Mouse (Mus musculus) limb, embryonic 14.5 days (tissue): ENCODE measurements at regions not wholly inside any gene's neighbourhood (a gene's known extent, or its start where the extent isn't known, plus 50 kb on each side); places are given as distances from the start of the nearest gene placed in this dataset.

Source experiments
- ATAC-seq: fragments of 200-750 bp; cut with Nextera tagmentation; 2 replicates; pipeline ENCODE4 v1.8.0; 2017; ENCODE audit warnings: low read depth, moderate number of reproducible peaks, moderate TSS enrichment; ENCODE audit not compliant: low FRiP score
- DNase-seq: peaks from one replicate; pipeline ENCODE4 v3.0.0-alpha.2; 2015; ENCODE audit warnings: low spot score
- H3K27ac ChIP-seq: fragments of 300-500 bp; sonication (generic); replicated peaks from 2 replicates; pipeline ENCODE4 v1.5.1; 2014; ENCODE audit warnings: low read depth, mild to moderate bottlenecking, low read length, moderate library complexity, mixed read lengths
- H3K27me3 ChIP-seq: fragments of 300-500 bp; sonication (generic); 2 replicates; pipeline ENCODE4 v1.6.1; 2014; ENCODE audit warnings: low read length, mixed read lengths; ENCODE audit not compliant: control insufficient read depth, insufficient read depth
- H3K36me3 ChIP-seq: fragments of 300-500 bp; sonication (generic); 2 replicates; pipeline ENCODE4 v1.6.1; 2014; ENCODE audit warnings: mild to moderate bottlenecking, low read length, moderate library complexity, mixed read lengths; ENCODE audit not compliant: control insufficient read depth, insufficient read depth
- H3K4me1 ChIP-seq: fragments of 300-500 bp; sonication (generic); 2 replicates; pipeline ENCODE4 v1.6.1; 2014; ENCODE audit warnings: antibody characterized with exemption, low read length, mixed read lengths; ENCODE audit not compliant: control insufficient read depth, insufficient read depth
- H3K4me2 ChIP-seq: fragments of 300-500 bp; sonication (generic); replicated peaks from 2 replicates; pipeline ENCODE4 v1.6.1; 2014; ENCODE audit warnings: low read depth, mild to moderate bottlenecking, low read length, moderate library complexity; ENCODE audit not compliant: severe bottlenecking
- H3K4me3 ChIP-seq: fragments of 300-500 bp; sonication (generic); replicated peaks from 2 replicates; pipeline ENCODE4 v1.5.1; 2014; ENCODE audit warnings: low read length
- H3K9ac ChIP-seq: fragments of 300-500 bp; sonication (generic); 2 replicates; pipeline ENCODE4 v1.6.1; 2014; ENCODE audit warnings: mild to moderate bottlenecking, low read depth, low read length, moderate library complexity; ENCODE audit not compliant: severe bottlenecking
- H3K9me3 ChIP-seq: fragments of 300-500 bp; sonication (generic); 2 replicates; pipeline ENCODE4 v1.6.1; 2016; ENCODE audit warnings: low read length; ENCODE audit not compliant: control insufficient read depth
- POLR2A ChIP-seq: fragments of 200-500 bp; IDR thresholded peaks from 2 replicates; pipeline ENCODE4 v1.8.0; 2012; ENCODE audit warnings: inconsistent platforms, mild to moderate bottlenecking, moderate library complexity, borderline replicate concordance; ENCODE audit not compliant: insufficient read depth, insufficient read length; ENCODE audit errors: extremely low read depth
- WGBS: fragments of 180-500 bp; shearing (Covaris S2); extraction: QIAGEN DNeasy Blood & Tissue Kit; methylation state at CpG from one replicate; pipeline ENCODE4 v1.1.7; 2014; 5-methylcytosine and 5-hydroxymethylcytosine counted together

DNA sequence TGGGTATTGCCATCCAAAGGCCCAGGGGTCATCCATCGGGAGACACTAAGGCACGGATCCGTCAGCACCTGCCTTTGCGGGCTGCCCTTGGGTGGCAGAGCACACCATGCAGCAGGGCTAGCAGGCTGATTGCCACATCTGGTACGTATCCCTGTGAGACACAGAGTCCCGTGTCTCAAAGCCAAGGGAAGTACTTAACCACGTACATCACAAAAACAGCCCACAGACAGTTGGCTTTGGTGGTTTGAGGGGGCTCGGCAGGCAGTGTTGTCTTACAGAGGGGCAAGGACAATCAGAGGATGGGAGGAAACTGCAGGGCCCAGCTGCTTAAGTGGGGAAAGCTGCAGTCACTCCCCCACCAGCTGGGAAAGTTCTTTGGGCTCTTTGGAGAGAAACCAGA, 119.1 kb downstream of the Asb1 start:
- Histone ChIP-seq H3K27ac (no peak overlapping the region), H3K9ac (no peak overlapping the region), H3K36me3 (no peaks in the 10 kb centered on the region), H3K4me3 (no peak overlapping the region), H3K4me2 (no peak overlapping the region), H3K4me1 (0 out of 2 replicates have a peak, but pooled peaks cover 6% of the 10 kb centered on the region), H3K9me3 (no peaks in the 10 kb centered on the region), H3K27me3 (no peaks in the 10 kb centered on the region)
- no peak for DNase-seq
- TF ChIP-seq POLR2A: no peak
- WGBS: 60% methylated on average over 8 of the region's 8 CpGs
- no peak for ATAC-seq

DNA sequence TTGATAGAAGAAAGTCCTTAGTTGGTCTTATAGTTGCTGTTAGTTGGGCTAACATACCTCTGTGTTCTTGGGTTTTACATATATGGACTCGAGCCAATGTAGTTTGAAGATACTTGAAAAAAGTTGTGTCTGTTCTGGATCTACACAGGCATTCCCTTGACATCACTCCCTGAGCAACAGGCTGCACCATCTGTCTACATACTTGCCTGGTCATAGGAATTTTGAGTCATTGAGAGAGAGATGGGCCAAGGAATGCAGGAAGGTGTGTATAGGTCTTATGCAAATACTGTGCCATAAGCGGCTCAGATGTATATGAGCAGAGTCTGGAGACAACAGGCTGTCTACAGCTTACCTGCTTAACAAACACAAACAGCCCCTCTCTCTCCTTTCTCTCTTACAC, 122.9 kb downstream of the Asb1 start:
- DNase-seq: no peak
- H3K9ac ChIP-seq: no peak overlapping the region
- no peaks in the 10 kb centered on the region for H3K36me3 ChIP-seq
- H3K4me2 ChIP-seq: no peak overlapping the region
- no peak for ATAC-seq
- no peak for TF ChIP-seq POLR2A
- peaks cover 7% of the 10 kb centered on the region; the same call in 1 of the 2 replicates for H3K4me1 ChIP-seq
- no peak overlapping the region for H3K4me3 ChIP-seq
- H3K9me3 ChIP-seq: no peaks in the 10 kb centered on the region
- H3K27me3 ChIP-seq: no peaks in the 10 kb centered on the region
- H3K27ac ChIP-seq: no peak overlapping the region
- 83% methylated on average over 2 of the region's 2 CpGs for WGBS

DNA sequence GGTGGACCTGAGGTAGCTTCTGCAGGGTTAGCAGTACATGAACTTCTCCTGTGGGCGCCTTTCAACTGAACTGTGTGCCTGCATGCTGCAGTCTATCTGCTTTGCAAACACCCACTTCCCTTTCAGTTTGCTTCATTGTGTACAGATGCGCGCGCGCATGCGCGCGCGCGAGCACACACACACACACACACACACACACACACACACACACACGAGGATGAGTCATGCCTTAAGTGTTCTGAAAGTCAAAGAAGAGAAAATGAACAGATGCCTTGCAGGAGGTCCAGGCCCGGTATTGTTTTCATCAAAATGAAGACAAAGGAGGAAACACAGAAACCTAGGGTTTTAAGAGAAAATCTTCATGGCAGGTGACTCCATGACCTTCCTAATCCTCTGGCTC, 124.3 kb downstream of the Asb1 start:
- H3K4me3 ChIP-seq: no peak overlapping the region
- H3K9me3 ChIP-seq: no peaks in the 10 kb centered on the region
- DNase-seq (no peak), ATAC-seq (no peak)
- H3K9ac ChIP-seq: no peak overlapping the region
- H3K4me2 ChIP-seq: no peak overlapping the region
- H3K27ac ChIP-seq: no peak overlapping the region
- no peaks in the 10 kb centered on the region for H3K36me3 ChIP-seq
- H3K27me3 ChIP-seq: no peaks in the 10 kb centered on the region
- no peak for TF ChIP-seq POLR2A
- WGBS: 88% methylated on average over 12 of the region's 12 CpGs
- peaks cover 7% of the 10 kb centered on the region; the same call in 1 of the 2 replicates for H3K4me1 ChIP-seq

DNA sequence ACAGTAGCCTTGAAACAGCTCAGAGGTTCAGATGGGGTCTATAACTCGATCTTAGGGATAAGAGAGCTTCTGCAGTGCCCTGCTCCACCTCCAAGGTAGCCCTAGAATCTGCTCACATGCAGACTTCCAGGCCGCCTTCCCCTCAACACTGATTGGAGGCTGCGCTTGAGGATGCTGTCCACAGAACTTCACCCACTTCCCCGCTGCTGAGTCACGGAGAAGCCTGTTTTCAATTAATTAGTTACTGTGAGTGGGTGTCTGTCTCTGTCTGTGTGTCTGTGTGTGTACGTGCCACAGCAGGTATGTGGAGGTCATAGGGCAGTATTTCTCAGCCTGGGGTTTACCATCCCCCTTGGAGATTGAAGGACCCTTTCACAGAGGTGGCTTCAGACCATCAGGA, 128.2 kb downstream of the Asb1 start:
- TF ChIP-seq POLR2A: no peak
- Histone ChIP-seq H3K27ac (no peak overlapping the region), H3K9me3 (no peaks in the 10 kb centered on the region), H3K9ac (no peak overlapping the region), H3K4me2 (no peak overlapping the region), H3K4me1 (peaks cover 6% of the 10 kb centered on the region; the same call in 1 of the 2 replicates), H3K36me3 (no peaks in the 10 kb centered on the region), H3K4me3 (no peak overlapping the region), H3K27me3 (no peaks in the 10 kb centered on the region)
- DNase-seq: no peak
- 41% methylated on average over 6 of the region's 6 CpGs for WGBS
- no peak for ATAC-seq

DNA sequence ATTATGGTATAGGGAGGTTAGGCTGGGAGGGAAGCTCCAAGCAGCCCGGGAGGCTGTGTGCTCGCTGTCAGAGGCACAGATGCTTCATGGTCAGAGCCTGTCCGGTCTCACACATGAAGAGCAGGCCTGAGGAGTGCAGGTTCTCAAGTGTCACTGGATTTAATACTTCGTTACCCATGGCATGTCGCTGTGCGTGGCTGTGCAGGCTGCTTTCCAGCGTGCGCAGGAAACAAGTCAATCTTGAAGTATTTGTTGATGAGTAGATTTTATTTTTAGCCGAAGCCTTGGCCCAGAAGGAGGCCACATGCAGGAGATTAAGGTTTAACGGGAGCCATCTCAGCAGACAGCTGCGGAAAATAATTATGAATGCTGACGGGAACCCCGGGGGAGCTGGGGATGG, 130.3 kb upstream of the Twist2 start:
- Histone ChIP-seq H3K4me2 (no peak overlapping the region), H3K27me3 (no peaks in the 10 kb centered on the region), H3K27ac (peak overlapping the region; percentile 49), H3K9me3 (no peaks in the 10 kb centered on the region), H3K9ac (no peak overlapping the region), H3K4me1 (peaks cover 6% of the 10 kb centered on the region; the same call in 1 of the 2 replicates), H3K4me3 (no peak overlapping the region), H3K36me3 (no peaks in the 10 kb centered on the region)
- 36% methylated on average over 13 of the region's 13 CpGs for WGBS
- DNase-seq: peak; percentile 44
- peak; percentile 60 for ATAC-seq
- TF ChIP-seq POLR2A: no peak

DNA sequence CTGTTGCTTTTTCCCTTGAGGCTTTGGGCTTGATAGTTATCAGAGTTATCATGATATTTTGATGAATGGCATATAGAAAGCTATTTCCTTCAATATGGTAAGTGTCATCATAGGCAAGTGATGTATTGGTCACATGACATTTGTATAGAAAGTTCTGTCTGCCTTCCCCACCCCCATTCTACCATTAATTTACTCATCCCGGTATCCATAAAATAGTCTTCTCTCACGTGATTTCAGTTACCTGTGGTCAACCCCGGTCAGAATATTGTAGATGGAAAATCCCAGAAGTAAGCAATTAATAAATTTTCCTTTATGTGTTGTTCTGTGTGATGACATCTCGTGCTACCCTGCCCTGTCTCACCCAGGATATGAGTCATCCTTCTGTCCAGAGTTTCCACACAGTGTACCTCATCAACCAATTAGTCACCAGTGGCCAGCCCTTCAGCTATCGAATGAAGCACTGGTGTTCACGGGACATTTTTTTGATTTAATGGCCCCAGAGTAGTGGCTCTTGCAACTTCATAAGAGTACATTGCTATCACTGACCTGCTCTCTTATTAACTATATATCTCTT, 127.1 kb upstream of the Twist2 start:
- no peak overlapping the region for H3K9ac ChIP-seq
- no peak for ATAC-seq
- no peak for DNase-seq
- no peak overlapping the region for H3K27ac ChIP-seq
- WGBS: 81% methylated on average over 6 of the region's 6 CpGs
- H3K27me3 ChIP-seq: no peaks in the 10 kb centered on the region
- TF ChIP-seq POLR2A: no peak
- H3K4me2 ChIP-seq: no peak overlapping the region
- H3K4me1 ChIP-seq: no peaks in the 10 kb centered on the region
- no peaks in the 10 kb centered on the region for H3K9me3 ChIP-seq
- no peak overlapping the region for H3K4me3 ChIP-seq
- no peaks in the 10 kb centered on the region for H3K36me3 ChIP-seq
